Mouse (Mus musculus): ENCODE data around the gene Xpr1.

The Xpr1 gene

GRCm38 (mm10) chr1:155372821-155373220 lies 44.4 kb downstream of the Xpr1 start:
- TF ChIP-seq NANOG (IDR thresholded peaks at IDR 0.05; ENCODE audit: borderline replicate concordance, low read length) (no peak), POU5F1 (IDR thresholded peaks at IDR 0.05; ENCODE audit: borderline replicate concordance, low read length) (no peak), CTCF (conservative IDR thresholded peaks at IDR 0.05; ENCODE audit: low read length) (no peak)
- no peaks in the 10 kb centered on the region for H3K4me1 ChIP-seq (replicated peaks; ENCODE audit: low read depth, low read length)
- no peaks in the 10 kb centered on the region for H3K27me3 ChIP-seq (ENCODE audit: insufficient read depth, low read length)
- H3K36me3 ChIP-seq (ENCODE audit: insufficient read depth, low read length), result no peaks in the 10 kb centered on the region
- no peaks in the 10 kb centered on the region for H3K9me3 ChIP-seq (ENCODE audit: low read length)
- H3K4me3 ChIP-seq (replicated peaks; ENCODE audit: low read length), result no peak overlapping the region

DNA sequence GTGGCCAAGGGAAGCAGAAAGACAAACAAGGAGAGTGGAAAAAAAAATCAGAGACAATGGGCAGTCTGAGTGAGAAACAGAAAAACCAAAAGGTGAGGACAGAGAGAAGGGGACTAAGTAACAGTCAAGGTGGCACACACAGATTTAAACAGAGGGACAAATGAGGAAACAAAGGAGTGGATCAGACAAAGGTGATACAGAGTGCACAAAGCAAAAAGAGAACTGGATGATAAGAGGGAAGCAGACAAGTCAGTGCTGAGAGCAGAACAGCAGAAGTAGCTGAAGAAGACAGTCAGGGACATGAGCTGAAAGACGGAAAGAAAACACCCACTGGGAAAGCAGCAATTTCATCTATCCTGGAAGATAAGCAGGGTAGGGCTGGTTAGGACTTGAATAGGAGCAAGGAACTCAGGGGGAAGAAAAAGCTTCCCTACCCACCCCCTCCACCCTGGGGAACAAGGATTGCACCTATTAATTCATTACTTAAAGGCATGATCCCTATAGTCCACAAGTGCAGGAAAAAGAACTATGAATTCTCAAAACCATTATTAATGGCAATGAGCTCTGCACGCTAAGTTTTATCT lies 47.0 kb downstream of the Xpr1 start:
- no peaks in the 10 kb centered on the region for H3K4me1 ChIP-seq (replicated peaks; ENCODE audit: low read depth, low read length)
- TF ChIP-seq POU5F1 (IDR thresholded peaks at IDR 0.05; ENCODE audit: borderline replicate concordance, low read length), result no peak
- TF ChIP-seq CTCF (conservative IDR thresholded peaks at IDR 0.05; ENCODE audit: low read length), result no peak
- no peak for TF ChIP-seq NANOG (IDR thresholded peaks at IDR 0.05; ENCODE audit: borderline replicate concordance, low read length)
- H3K36me3 ChIP-seq (ENCODE audit: insufficient read depth, low read length), result no peaks in the 10 kb centered on the region
- H3K4me3 ChIP-seq (replicated peaks; ENCODE audit: low read length), result no peak overlapping the region
- H3K27me3 ChIP-seq (ENCODE audit: insufficient read depth, low read length), result no peaks in the 10 kb centered on the region
- no peaks in the 10 kb centered on the region for H3K9me3 ChIP-seq (ENCODE audit: low read length)

- no peak overlapping the region for H3K4me3 ChIP-seq (replicated peaks; ENCODE audit: low read length)
- H3K4me1 ChIP-seq (replicated peaks; ENCODE audit: low read depth, low read length), result no peaks in the 10 kb centered on the region
- no peak for TF ChIP-seq CTCF (conservative IDR thresholded peaks at IDR 0.05; ENCODE audit: low read length)
- no peak for TF ChIP-seq NANOG (IDR thresholded peaks at IDR 0.05; ENCODE audit: borderline replicate concordance, low read length)
- no peak for TF ChIP-seq POU5F1 (IDR thresholded peaks at IDR 0.05; ENCODE audit: borderline replicate concordance, low read length)
- no peaks in the 10 kb centered on the region for H3K9me3 ChIP-seq (ENCODE audit: low read length)
- no peaks in the 10 kb centered on the region for H3K36me3 ChIP-seq (ENCODE audit: insufficient read depth, low read length)
- H3K27me3 ChIP-seq (ENCODE audit: insufficient read depth, low read length), result no peaks in the 10 kb centered on the region
Measured at GRCm38 (mm10) chr1:155366366-155366765, 50.8 kb downstream of the Xpr1 start.

DNA sequence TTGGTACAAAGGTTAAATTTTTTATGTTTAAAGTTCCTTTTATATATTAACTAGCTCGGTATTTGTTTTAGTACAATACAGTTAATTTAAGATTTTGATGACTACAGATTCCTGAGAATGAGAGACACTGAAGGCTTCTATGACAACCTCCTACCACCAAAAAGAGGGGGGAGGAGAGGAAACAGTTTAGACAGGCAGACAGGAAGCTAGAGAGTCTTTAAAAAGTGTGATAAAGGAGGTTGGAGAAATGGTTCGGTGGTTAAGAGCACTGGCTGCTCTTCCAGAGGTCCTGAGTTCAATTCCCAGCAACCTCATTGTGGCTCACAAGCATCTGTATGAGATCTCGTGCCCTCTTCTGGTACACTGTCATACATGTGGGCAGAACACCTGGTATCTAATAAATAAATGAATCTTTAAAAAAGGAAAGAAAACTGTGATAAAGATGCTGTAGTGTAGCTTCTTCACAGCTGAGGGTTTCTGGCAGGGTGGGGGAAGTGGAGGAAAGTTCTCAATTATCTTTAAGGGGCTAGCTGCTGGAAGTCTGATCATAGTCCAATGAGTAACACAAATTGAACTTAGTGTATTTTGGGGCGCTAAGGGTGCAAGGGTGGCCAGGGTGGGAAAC lies 55.6 kb downstream of the Xpr1 start:
- no peak for TF ChIP-seq POU5F1 (IDR thresholded peaks at IDR 0.05; ENCODE audit: borderline replicate concordance, low read length)
- no peak for TF ChIP-seq NANOG (IDR thresholded peaks at IDR 0.05; ENCODE audit: borderline replicate concordance, low read length)
- no peak for TF ChIP-seq CTCF (conservative IDR thresholded peaks at IDR 0.05; ENCODE audit: low read length)
- no peaks in the 10 kb centered on the region for H3K9me3 ChIP-seq (ENCODE audit: low read length)
- H3K36me3 ChIP-seq (ENCODE audit: insufficient read depth, low read length), result no peaks in the 10 kb centered on the region
- H3K4me3 ChIP-seq (replicated peaks; ENCODE audit: low read length), result no peak overlapping the region
- H3K27me3 ChIP-seq (ENCODE audit: insufficient read depth, low read length), result no peaks in the 10 kb centered on the region
- no peaks in the 10 kb centered on the region for H3K4me1 ChIP-seq (replicated peaks; ENCODE audit: low read depth, low read length)

DNA sequence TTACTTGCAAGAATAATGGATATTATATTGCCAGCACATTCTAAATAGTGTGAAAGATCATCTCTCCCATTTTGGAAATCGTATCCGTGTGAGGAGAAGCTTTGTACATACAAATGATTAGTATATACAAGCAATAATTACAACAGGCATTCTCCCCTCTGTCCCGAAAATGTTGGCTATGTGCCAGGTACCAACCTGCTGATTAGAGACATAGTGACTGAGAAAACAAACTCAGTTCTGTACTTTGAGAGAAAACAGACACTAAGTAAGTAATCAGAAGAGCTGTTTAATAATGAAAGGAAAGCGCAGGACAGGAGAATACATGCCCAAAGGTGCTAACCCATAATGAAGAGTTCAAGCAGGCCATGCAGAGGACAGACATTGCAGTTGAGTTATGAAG lies 64.1 kb downstream of the Xpr1 start:
- Histone ChIP-seq H3K27me3 (ENCODE audit: insufficient read depth, low read length) (no peaks in the 10 kb centered on the region), H3K36me3 (ENCODE audit: insufficient read depth, low read length) (no peaks in the 10 kb centered on the region), H3K9me3 (ENCODE audit: low read length) (no peaks in the 10 kb centered on the region), H3K4me1 (replicated peaks; ENCODE audit: low read depth, low read length) (no peaks in the 10 kb centered on the region), H3K4me3 (replicated peaks; ENCODE audit: low read length) (no peak overlapping the region)
- TF ChIP-seq CTCF (conservative IDR thresholded peaks at IDR 0.05; ENCODE audit: low read length) (no peak), NANOG (IDR thresholded peaks at IDR 0.05; ENCODE audit: borderline replicate concordance, low read length) (no peak), POU5F1 (IDR thresholded peaks at IDR 0.05; ENCODE audit: borderline replicate concordance, low read length) (no peak)

- Histone ChIP-seq H3K27me3 (ENCODE audit: insufficient read depth, low read length) (no peaks in the 10 kb centered on the region), H3K36me3 (ENCODE audit: insufficient read depth, low read length) (no peaks in the 10 kb centered on the region), H3K4me3 (replicated peaks; ENCODE audit: low read length) (no peak overlapping the region), H3K9me3 (ENCODE audit: low read length) (no peaks in the 10 kb centered on the region), H3K4me1 (replicated peaks; ENCODE audit: low read depth, low read length) (0 out of 2 replicates have a peak, but pooled peaks cover 2% of the 10 kb centered on the region)
- TF ChIP-seq POU5F1 (IDR thresholded peaks at IDR 0.05; ENCODE audit: borderline replicate concordance, low read length) (no peak), NANOG (IDR thresholded peaks at IDR 0.05; ENCODE audit: borderline replicate concordance, low read length) (no peak), CTCF (conservative IDR thresholded peaks at IDR 0.05; ENCODE audit: low read length) (no peak)
Measured at GRCm38 (mm10) chr1:155351527-155351926, 65.7 kb downstream of the Xpr1 start.

- H3K4me1 ChIP-seq (replicated peaks; ENCODE audit: low read depth, low read length), result 0 out of 2 replicates have a peak, but pooled peaks cover 3% of the 10 kb centered on the region
- no peaks in the 10 kb centered on the region for H3K27me3 ChIP-seq (ENCODE audit: insufficient read depth, low read length)
- no peaks in the 10 kb centered on the region for H3K9me3 ChIP-seq (ENCODE audit: low read length)
- no peaks in the 10 kb centered on the region for H3K36me3 ChIP-seq (ENCODE audit: insufficient read depth, low read length)
- H3K4me3 ChIP-seq (replicated peaks; ENCODE audit: low read length), result no peak overlapping the region
- no peak for TF ChIP-seq POU5F1 (IDR thresholded peaks at IDR 0.05; ENCODE audit: borderline replicate concordance, low read length)
- TF ChIP-seq CTCF (conservative IDR thresholded peaks at IDR 0.05; ENCODE audit: low read length), result no peak
- TF ChIP-seq NANOG (IDR thresholded peaks at IDR 0.05; ENCODE audit: borderline replicate concordance, low read length), result no peak
Measured at GRCm38 (mm10) chr1:155348491-155348890, 68.7 kb downstream of the Xpr1 start.

DNA sequence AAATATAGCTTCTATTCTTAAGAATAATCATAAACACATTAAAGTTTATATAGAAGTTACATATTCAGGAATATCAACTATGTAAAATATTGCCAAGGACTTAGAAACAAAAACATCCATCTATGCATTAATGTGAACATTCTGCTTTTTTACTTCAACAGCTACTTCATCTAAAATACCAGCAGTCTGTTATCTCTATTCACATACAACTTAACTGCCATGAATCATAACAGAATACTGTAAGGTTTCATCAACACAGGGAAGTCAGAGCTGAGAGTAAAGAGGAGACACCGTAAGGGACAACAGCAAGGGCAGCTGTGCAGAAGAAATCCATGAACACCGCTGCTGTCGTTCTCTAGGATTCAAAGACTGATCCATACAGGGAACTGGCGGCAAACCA lies 69.9 kb downstream of the Xpr1 start:
- Histone ChIP-seq H3K36me3 (ENCODE audit: insufficient read depth, low read length) (no peaks in the 10 kb centered on the region), H3K27me3 (ENCODE audit: insufficient read depth, low read length) (no peaks in the 10 kb centered on the region), H3K4me3 (replicated peaks; ENCODE audit: low read length) (no peak overlapping the region), H3K4me1 (replicated peaks; ENCODE audit: low read depth, low read length) (0 out of 2 replicates have a peak, but pooled peaks cover 3% of the 10 kb centered on the region), H3K9me3 (ENCODE audit: low read length) (no peaks in the 10 kb centered on the region)
- TF ChIP-seq POU5F1 (IDR thresholded peaks at IDR 0.05; ENCODE audit: borderline replicate concordance, low read length) (no peak), NANOG (IDR thresholded peaks at IDR 0.05; ENCODE audit: borderline replicate concordance, low read length) (no peak), CTCF (conservative IDR thresholded peaks at IDR 0.05; ENCODE audit: low read length) (no peak)
